Mouse (Mus musculus) liver, adult 2 months (tissue): ENCODE results near the gene Sox5.

Experiments used
- CTCF ChIP-seq: fragments of 200-500 bp; IDR thresholded peaks from 2 replicates; pipeline ENCODE4 v1.5.1; 2011; ENCODE audit warnings: low read depth, low read length, control low read depth
- POLR2A ChIP-seq: fragments of 200-500 bp; IDR thresholded peaks from 2 replicates; pipeline ENCODE4 v1.6.1; 2011; ENCODE audit warnings: low read length, control low read depth; ENCODE audit not compliant: insufficient read depth; ENCODE audit errors: extremely low read depth

DNA sequence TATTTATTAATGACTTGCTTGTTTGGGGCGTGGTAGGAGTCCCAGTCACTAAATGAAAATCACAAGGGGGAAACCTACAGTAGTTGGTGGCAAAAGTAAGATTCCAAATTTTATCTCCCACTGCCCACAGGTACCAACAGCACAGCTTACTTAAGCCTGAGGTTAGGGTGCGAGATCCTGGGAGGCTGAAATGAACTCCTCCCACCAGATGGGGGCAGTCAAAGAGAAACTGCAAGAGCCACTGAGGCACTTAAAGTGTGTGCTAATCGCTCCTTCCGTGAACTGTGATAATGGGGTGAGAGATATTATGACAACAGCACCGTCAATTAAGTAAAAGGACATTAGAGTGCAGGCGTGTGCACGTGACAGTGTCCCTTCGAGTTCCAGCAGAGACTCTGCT, 232.8 kb downstream of the Sox5 start:
- TF ChIP-seq POLR2A (no peak), CTCF (no peak)
